Mouse (Mus musculus) olfactory bulb, adult 2 months (tissue): ENCODE results near the gene Akt3.

Experiments
- CTCF ChIP-seq: fragments of 200-500 bp; IDR thresholded peaks from 2 replicates; pipeline ENCODE4 v1.5.1; 2012; ENCODE audit warnings: low read depth, mild to moderate bottlenecking, low read length, moderate library complexity; ENCODE audit not compliant: insufficient read depth
- POLR2A ChIP-seq: fragments of 200-500 bp; IDR thresholded peaks from 2 replicates; pipeline ENCODE4 v1.6.1; 2012; ENCODE audit warnings: mild to moderate bottlenecking, low read depth, low read length, moderate library complexity; ENCODE audit not compliant: insufficient read depth

DNA sequence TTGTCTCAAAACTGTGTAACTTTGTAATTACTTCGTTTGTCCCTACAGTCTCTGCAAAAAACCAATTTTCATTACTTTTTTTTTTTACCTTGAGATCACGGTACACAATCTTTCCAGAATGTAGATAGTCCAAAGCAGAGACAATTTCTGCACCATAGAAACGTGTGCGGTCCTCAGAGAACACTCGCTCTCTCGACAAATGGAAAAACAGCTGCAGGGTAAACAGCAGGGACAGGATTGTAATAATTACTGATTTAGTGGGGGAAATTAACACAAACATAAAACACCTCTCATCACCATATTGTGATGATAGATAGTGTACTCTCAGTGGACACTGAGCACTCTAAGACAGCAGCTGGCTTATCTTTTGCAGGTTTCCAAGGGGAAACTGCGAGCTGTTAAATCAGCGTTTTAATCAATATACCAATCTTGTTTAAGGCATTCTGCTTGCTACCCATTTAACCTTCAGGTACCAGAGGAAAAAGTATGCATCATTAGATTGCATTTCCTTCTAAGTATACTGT is 190.8 kb downstream of the Akt3 start:
- no peak for TF ChIP-seq POLR2A
- TF ChIP-seq CTCF, result no peak
